ENCODE assay signal across 11 mouse cellular contexts in genomic region chr14:24171639-24172311, GRCm38 (mm10).
A peak's percentile ranks its signal among the peaks of the same experiment; 100 is the strongest.
DNase-seq lines count a peak whose midpoint lies in the region.
"Had no signal": no experiment of that assay in that cellular context is flagged by ENCODE, and none has a peak within 500 bp of the region (broad histone marks: within the 10 kb centered on the region; RNA-seq: fewer than 3 reads in every experiment).

No protein-coding gene starts in this region.

- no peaks in the 10 kb centered on the region for H3K27me3 ChIP-seq in heart, embryonic 10.5 days (ENCODE audit: insufficient read depth, poor library complexity, severe bottlenecking)
- H3K27me3 ChIP-seq: neural tube, embryonic 13.5 days had no signal

- DNase-seq in adrenal gland, adult 2 months, result peak; percentile 48
- no peak for DNase-seq in adrenal gland, adult 8-10 months
- peak; percentile 15 to 36 for DNase-seq in heart, adult 18-20 months
- no peak for DNase-seq in heart, embryonic 10.5 days (ENCODE audit: low spot score)
- peak; percentile 25 for DNase-seq in left cerebral cortex, adult 11 months (ENCODE audit: low spot score)
- DNase-seq in left cerebral cortex, postnatal 4 days, result no peak
- peak; percentile 26 to 46 for DNase-seq in kidney, postnatal 4 days
- DNase-seq in urinary bladder, postnatal 25 days (ENCODE audit: low spot score), result no peak
- DNase-seq: cerebellum, postnatal 36 days; lung, adult 18-20 months had no signal

- no peak overlapping the region for H3K4me3 ChIP-seq in heart, embryonic 10.5 days
- H3K4me3 ChIP-seq: neural tube, embryonic 13.5 days had no signal

- H3K9me3 ChIP-seq in heart, embryonic 10.5 days, result no peaks in the 10 kb centered on the region
- H3K9me3 ChIP-seq: neural tube, embryonic 13.5 days had no signal

- WGBS in heart, embryonic 10.5 days, result 88% methylated on average over 13 of the region's 13 CpGs

- intact Hi-C loops in left cerebral cortex, postnatal 4 days (cut with DNase I), result no loop called here

- peaks cover 82% of the 10 kb centered on the region for H3K36me3 ChIP-seq in heart, embryonic 10.5 days

- no peak overlapping the region for H3K27ac ChIP-seq in heart, embryonic 10.5 days
- H3K27ac ChIP-seq: neural tube, embryonic 13.5 days had no signal

- peaks cover 25% of the 10 kb centered on the region; the same call in 1 of the 2 replicates for H3K4me1 ChIP-seq in heart, embryonic 10.5 days

Comparison
In these comparisons a context has a peak if more than half of its experiments do, and no peak if none do; other contexts are left out.
1. DNase-seq: peak in adrenal gland, adult 2 months (single experiment), heart, adult 18-20 months (2 of 2), left cerebral cortex, adult 11 months (single experiment) and kidney, postnatal 4 days (2 of 2); none in adrenal gland, adult 8-10 months (single experiment), heart, embryonic 10.5 days (single experiment), left cerebral cortex, postnatal 4 days (single experiment) and urinary bladder, postnatal 25 days (single experiment).